Mouse (Mus musculus): Measurements from ENCODE around the gene Tmem178b. TPM values are rescaled to one million over a fixed set of nuclear protein-coding genes. Genes with fewer than 3 reads are reported as not detected.

Gene Tmem178b
- 47.8 and 48.9 TPM in 2 replicates for polyA plus RNA-seq (2014; fragmentation: Nextera tagmentation; extraction: Ambion mirVana)

- peak within 1 kb of the TSS; percentile 93 for H3K9ac ChIP-seq (replicated peaks; ENCODE audit: low read depth, low read length)
- H3K9me3 ChIP-seq (ENCODE audit: control insufficient read depth, low read length) = no peaks in the 10 kb centered on the region
- under 1% methylated on average over 57 of the region's 63 CpGs for WGBS
- peak within 1 kb of the TSS; percentile 86 for H3K4me3 ChIP-seq (ENCODE audit: low read depth, low read length)
- peak; percentile 25 for ATAC-seq (ENCODE audit: low read depth)
- peaks cover 13% of the 10 kb centered on the region for H3K4me1 ChIP-seq (ENCODE audit: control insufficient read depth, insufficient read depth, low read length)
- H3K27ac ChIP-seq (ENCODE audit: low read depth, low read length) = peak within 1 kb of the TSS; percentile 98
- no peaks in the 10 kb centered on the region for H3K36me3 ChIP-seq (ENCODE audit: control insufficient read depth, insufficient read depth, low read length)
- peak within 1 kb of the TSS; percentile 84 for H3K4me2 ChIP-seq (ENCODE audit: low read depth, low read length)
- H3K27me3 ChIP-seq (ENCODE audit: control insufficient read depth, insufficient read depth, low read length) = 0 out of 2 replicates have a peak, but pooled peaks cover 3% of the 10 kb centered on the region
Observed at GRCm38 (mm10) chr6:39872901-39873591, at the start of gene Tmem178b. TSS of gene Tmem178b (plus strand) at chr6:39873271.

- Histone ChIP-seq H3K9ac (replicated peaks; ENCODE audit: low read depth, low read length) (no peak overlapping the region), H3K27ac (ENCODE audit: low read depth, low read length) (no peak overlapping the region), H3K4me1 (ENCODE audit: control insufficient read depth, insufficient read depth, low read length) (no peaks in the 10 kb centered on the region), H3K36me3 (ENCODE audit: control insufficient read depth, insufficient read depth, low read length) (no peaks in the 10 kb centered on the region), H3K4me2 (ENCODE audit: low read depth, low read length) (no peak overlapping the region), H3K9me3 (ENCODE audit: control insufficient read depth, low read length) (no peaks in the 10 kb centered on the region), H3K27me3 (ENCODE audit: control insufficient read depth, insufficient read depth, low read length) (no peaks in the 10 kb centered on the region), H3K4me3 (ENCODE audit: low read depth, low read length) (no peak overlapping the region)
- ATAC-seq (ENCODE audit: low read depth) = no peak
- 93% methylated on average over 5 of the region's 5 CpGs for WGBS
Observed at GRCm38 (mm10) chr6:39828736-39829135, 44.3 kb upstream of the Tmem178b start.

DNA sequence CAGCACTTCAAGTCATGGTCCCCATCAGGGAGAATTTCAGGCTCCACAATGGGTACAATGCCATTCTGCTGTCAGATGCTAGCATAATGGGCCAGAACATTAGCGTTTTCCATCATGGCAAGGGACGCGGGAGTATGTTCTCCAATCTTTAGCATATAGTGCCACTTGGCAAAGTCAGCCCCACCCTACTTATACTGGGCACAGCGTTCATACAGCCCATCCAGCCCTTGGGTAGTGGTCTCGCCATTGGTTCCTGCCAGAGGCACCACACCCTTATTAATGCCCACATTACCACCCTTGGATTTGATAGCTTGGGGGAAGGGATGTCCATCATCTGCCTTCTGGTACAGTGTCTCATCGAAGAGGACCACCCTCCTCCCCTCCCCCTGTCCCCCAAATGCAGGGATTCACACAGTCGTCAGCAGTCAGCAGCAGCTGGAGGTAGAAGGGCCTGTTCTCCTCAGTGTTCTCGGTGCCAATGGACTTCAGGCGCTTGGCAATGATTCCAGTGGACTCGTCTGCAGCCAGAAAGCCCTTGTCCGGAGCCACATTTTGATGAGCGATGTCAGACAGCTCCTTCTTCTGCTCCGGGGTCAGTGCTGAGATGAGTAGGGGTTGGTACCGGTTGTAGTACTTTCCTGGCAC, 29.3 kb upstream of the Tmem178b start:
- Histone ChIP-seq H3K4me2 (ENCODE audit: low read depth, low read length) (no peak overlapping the region), H3K27me3 (ENCODE audit: control insufficient read depth, insufficient read depth, low read length) (no peaks in the 10 kb centered on the region), H3K36me3 (ENCODE audit: control insufficient read depth, insufficient read depth, low read length) (no peaks in the 10 kb centered on the region), H3K9me3 (ENCODE audit: control insufficient read depth, low read length) (no peaks in the 10 kb centered on the region), H3K27ac (ENCODE audit: low read depth, low read length) (no peak overlapping the region), H3K9ac (replicated peaks; ENCODE audit: low read depth, low read length) (no peak overlapping the region), H3K4me3 (ENCODE audit: low read depth, low read length) (no peak overlapping the region), H3K4me1 (ENCODE audit: control insufficient read depth, insufficient read depth, low read length) (no peaks in the 10 kb centered on the region)
- no peak for ATAC-seq (ENCODE audit: low read depth)
- 92% methylated on average over 14 of the region's 14 CpGs for WGBS

GRCm38 (mm10) chr6:39847538-39847937, 25.5 kb upstream of the Tmem178b start:
- WGBS = 80% methylated on average over 2 of the region's 2 CpGs
- Histone ChIP-seq H3K27me3 (ENCODE audit: control insufficient read depth, insufficient read depth, low read length) (no peaks in the 10 kb centered on the region), H3K36me3 (ENCODE audit: control insufficient read depth, insufficient read depth, low read length) (no peaks in the 10 kb centered on the region), H3K27ac (ENCODE audit: low read depth, low read length) (no peak overlapping the region), H3K4me3 (ENCODE audit: low read depth, low read length) (no peak overlapping the region), H3K4me2 (ENCODE audit: low read depth, low read length) (no peak overlapping the region), H3K9ac (replicated peaks; ENCODE audit: low read depth, low read length) (no peak overlapping the region), H3K9me3 (ENCODE audit: control insufficient read depth, low read length) (no peaks in the 10 kb centered on the region), H3K4me1 (ENCODE audit: control insufficient read depth, insufficient read depth, low read length) (no peaks in the 10 kb centered on the region)
- ATAC-seq (ENCODE audit: low read depth) = no peak

DNA sequence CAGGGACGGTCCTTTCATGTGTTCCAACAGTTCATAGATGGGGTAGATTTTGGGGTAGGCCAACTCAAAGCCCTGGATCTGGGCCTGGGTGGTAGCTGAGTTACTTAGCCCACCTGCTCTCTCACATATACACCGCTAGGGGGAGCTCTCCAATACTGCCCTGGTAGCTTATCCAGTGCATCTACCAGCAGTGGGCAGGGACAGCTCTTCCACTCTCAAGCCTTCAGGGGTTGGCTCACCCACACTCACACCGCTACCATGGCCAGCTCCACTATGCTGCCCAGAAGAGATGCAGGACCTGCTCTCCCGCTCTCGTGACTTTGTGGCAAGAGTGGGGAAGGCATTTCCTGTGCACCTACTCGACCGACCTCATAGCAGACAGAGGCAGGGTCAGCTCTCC, 24.3 kb upstream of the Tmem178b start:
- Histone ChIP-seq H3K36me3 (ENCODE audit: control insufficient read depth, insufficient read depth, low read length) (no peaks in the 10 kb centered on the region), H3K4me3 (ENCODE audit: low read depth, low read length) (no peak overlapping the region), H3K9me3 (ENCODE audit: control insufficient read depth, low read length) (no peaks in the 10 kb centered on the region), H3K27ac (ENCODE audit: low read depth, low read length) (no peak overlapping the region), H3K9ac (replicated peaks; ENCODE audit: low read depth, low read length) (no peak overlapping the region), H3K4me1 (ENCODE audit: control insufficient read depth, insufficient read depth, low read length) (no peaks in the 10 kb centered on the region), H3K27me3 (ENCODE audit: control insufficient read depth, insufficient read depth, low read length) (no peaks in the 10 kb centered on the region), H3K4me2 (ENCODE audit: low read depth, low read length) (no peak overlapping the region)
- 50% methylated on average over 7 of the region's 7 CpGs for WGBS
- ATAC-seq (ENCODE audit: low read depth) = no peak

GRCm38 (mm10) chr6:39849667-39850066, 23.4 kb upstream of the Tmem178b start:
- Histone ChIP-seq H3K9me3 (ENCODE audit: control insufficient read depth, low read length) (no peaks in the 10 kb centered on the region), H3K27me3 (ENCODE audit: control insufficient read depth, insufficient read depth, low read length) (no peaks in the 10 kb centered on the region), H3K36me3 (ENCODE audit: control insufficient read depth, insufficient read depth, low read length) (no peaks in the 10 kb centered on the region), H3K4me3 (ENCODE audit: low read depth, low read length) (no peak overlapping the region), H3K27ac (ENCODE audit: low read depth, low read length) (no peak overlapping the region), H3K4me2 (ENCODE audit: low read depth, low read length) (no peak overlapping the region), H3K9ac (replicated peaks; ENCODE audit: low read depth, low read length) (no peak overlapping the region), H3K4me1 (ENCODE audit: control insufficient read depth, insufficient read depth, low read length) (no peaks in the 10 kb centered on the region)
- 90% methylated on average over 4 of the region's 4 CpGs for WGBS
- no peak for ATAC-seq (ENCODE audit: low read depth)

- under 1% methylated on average over 26 of the region's 28 CpGs for WGBS
- peak overlapping the region; percentile 93 for H3K9ac ChIP-seq (replicated peaks; ENCODE audit: low read depth, low read length)
- no peaks in the 10 kb centered on the region for H3K9me3 ChIP-seq (ENCODE audit: control insufficient read depth, low read length)
- peaks cover 7% of the 10 kb centered on the region for H3K4me1 ChIP-seq (ENCODE audit: control insufficient read depth, insufficient read depth, low read length)
- H3K27me3 ChIP-seq (ENCODE audit: control insufficient read depth, insufficient read depth, low read length) = 0 out of 2 replicates have a peak, but pooled peaks cover 3% of the 10 kb centered on the region
- H3K27ac ChIP-seq (ENCODE audit: low read depth, low read length) = peak overlapping the region; percentile 98
- ATAC-seq (ENCODE audit: low read depth) = peak; percentile 36
- H3K4me3 ChIP-seq (ENCODE audit: low read depth, low read length) = peak overlapping the region; percentile 86
- peak overlapping the region; percentile 84 for H3K4me2 ChIP-seq (ENCODE audit: low read depth, low read length)
- H3K36me3 ChIP-seq (ENCODE audit: control insufficient read depth, insufficient read depth, low read length) = no peaks in the 10 kb centered on the region
Observed at GRCm38 (mm10) chr6:39870271-39871135, 2.6 kb upstream of the Tmem178b start.

- peak overlapping the region; percentile 98 for H3K27ac ChIP-seq (ENCODE audit: low read depth, low read length)
- H3K36me3 ChIP-seq (ENCODE audit: control insufficient read depth, insufficient read depth, low read length) = no peaks in the 10 kb centered on the region
- no peaks in the 10 kb centered on the region for H3K9me3 ChIP-seq (ENCODE audit: control insufficient read depth, low read length)
- under 1% methylated on average over 70 of the region's 71 CpGs for WGBS
- peaks cover 13% of the 10 kb centered on the region for H3K4me1 ChIP-seq (ENCODE audit: control insufficient read depth, insufficient read depth, low read length)
- 0 out of 2 replicates have a peak, but pooled peaks cover 3% of the 10 kb centered on the region for H3K27me3 ChIP-seq (ENCODE audit: control insufficient read depth, insufficient read depth, low read length)
- ATAC-seq (ENCODE audit: low read depth) = peak; percentile 77
- peak overlapping the region; percentile 93 for H3K9ac ChIP-seq (replicated peaks; ENCODE audit: low read depth, low read length)
- peak overlapping the region; percentile 84 for H3K4me2 ChIP-seq (ENCODE audit: low read depth, low read length)
- H3K4me3 ChIP-seq (ENCODE audit: low read depth, low read length) = peak overlapping the region; percentile 86
Observed at GRCm38 (mm10) chr6:39871381-39872305, 1.4 kb upstream of the Tmem178b start.

Data from neural tube, embryonic 14.5 days (tissue).